Mouse (Mus musculus): ENCODE measurements around the gene Gsta4. TPM values are rescaled to one million over a fixed set of nuclear protein-coding genes. Genes with fewer than 3 reads are reported as not detected.
"Not testable (repeated sequence)": the region's sequence is repeated elsewhere in the genome, so short reads cannot be mapped to it uniquely, and the experiment has no call there.

The Gsta4 gene
- total RNA-seq (2014; fragmentation: Nextera tagmentation) (3.6 and 6.8 TPM in 2 replicates), total RNA-seq (2017) (3.2 and 4.5 TPM in 2 replicates), polyA plus RNA-seq (2012) (1.3 and 1.4 TPM in 2 replicates)

- not testable (repeated sequence) for H3K4me3 ChIP-seq (ENCODE audit: low read depth, low read length); DNase-seq (ENCODE audit: low spot score); H3K36me3 ChIP-seq (replicated peaks); H3K27me3 ChIP-seq (ENCODE audit: insufficient read depth, low read length); H3K9me3 ChIP-seq (replicated peaks); ATAC-seq (ENCODE audit: extremely low read depth, insufficient number of reproducible peaks, low FRiP score, poor library complexity, severe bottlenecking); H3K4me1 ChIP-seq (ENCODE audit: insufficient read depth, low read depth, low read length)
Observed at GRCm38 (mm10) chr9:78182474-78182873, at the start of gene Gsta4. Gene Gsta4, plus strand, starts transcription at chr9:78182774.

- Histone ChIP-seq H3K4me1 (ENCODE audit: insufficient read depth, low read depth, low read length) (peaks cover 10% of the 10 kb centered on the region; the same call in 1 of the 2 replicates), H3K27me3 (ENCODE audit: insufficient read depth, low read length) (no peaks in the 10 kb centered on the region), H3K9me3 (replicated peaks) (no peaks in the 10 kb centered on the region), H3K4me3 (ENCODE audit: low read depth, low read length) (no peak overlapping the region), H3K36me3 (replicated peaks) (peaks cover 57% of the 10 kb centered on the region)
- TF ChIP-seq POLR2AphosphoS5 (IDR thresholded peaks at IDR 0.05; ENCODE audit: insufficient replicate concordance, low read depth, low read length): no peak
- no peak for TF ChIP-seq CTCF (IDR thresholded peaks at IDR 0.05; ENCODE audit: low read depth, low read length)
- TF ChIP-seq GATA2 (IDR thresholded peaks at IDR 0.05; ENCODE audit: borderline replicate concordance, low read depth, low read length): no peak
- TF ChIP-seq GATA1 (IDR thresholded peaks at IDR 0.05; ENCODE audit: borderline replicate concordance, low read length): no peak
- no peak for TF ChIP-seq TAL1 (conservative IDR thresholded peaks at IDR 0.05; ENCODE audit: low read depth, low read length)
- ATAC-seq (ENCODE audit: extremely low read depth, insufficient number of reproducible peaks, low FRiP score, poor library complexity, severe bottlenecking) (no peak), DNase-seq (ENCODE audit: low spot score) (no peak)
Observed at GRCm38 (mm10) chr9:78135658-78136057, 46.9 kb upstream of the Gsta4 start.

- Histone ChIP-seq H3K36me3 (replicated peaks) (peaks cover 54% of the 10 kb centered on the region), H3K4me1 (ENCODE audit: insufficient read depth, low read depth, low read length) (peaks cover 10% of the 10 kb centered on the region; the same call in 1 of the 2 replicates), H3K4me3 (ENCODE audit: low read depth, low read length) (no peak overlapping the region), H3K27me3 (ENCODE audit: insufficient read depth, low read length) (no peaks in the 10 kb centered on the region), H3K9me3 (replicated peaks) (no peaks in the 10 kb centered on the region)
- TF ChIP-seq GATA2 (IDR thresholded peaks at IDR 0.05; ENCODE audit: borderline replicate concordance, low read depth, low read length): no peak
- TF ChIP-seq CTCF (IDR thresholded peaks at IDR 0.05; ENCODE audit: low read depth, low read length): no peak
- no peak for TF ChIP-seq POLR2AphosphoS5 (IDR thresholded peaks at IDR 0.05; ENCODE audit: insufficient replicate concordance, low read depth, low read length)
- no peak for TF ChIP-seq TAL1 (conservative IDR thresholded peaks at IDR 0.05; ENCODE audit: low read depth, low read length)
- TF ChIP-seq GATA1 (IDR thresholded peaks at IDR 0.05; ENCODE audit: borderline replicate concordance, low read length): no peak
- DNase-seq (ENCODE audit: low spot score) (no peak), ATAC-seq (ENCODE audit: extremely low read depth, insufficient number of reproducible peaks, low FRiP score, poor library complexity, severe bottlenecking) (no peak)
Observed at GRCm38 (mm10) chr9:78138044-78138676, 44.4 kb upstream of the Gsta4 start.

GRCm38 (mm10) chr9:78139463-78139862, 43.1 kb upstream of the Gsta4 start:
- no peak overlapping the region for H3K4me3 ChIP-seq (ENCODE audit: low read depth, low read length)
- no peaks in the 10 kb centered on the region for H3K9me3 ChIP-seq (replicated peaks)
- DNase-seq (ENCODE audit: low spot score) (no peak), ATAC-seq (ENCODE audit: extremely low read depth, insufficient number of reproducible peaks, low FRiP score, poor library complexity, severe bottlenecking) (no peak)
- H3K36me3 ChIP-seq (replicated peaks): peaks cover 57% of the 10 kb centered on the region
- peaks cover 10% of the 10 kb centered on the region; the same call in 1 of the 2 replicates for H3K4me1 ChIP-seq (ENCODE audit: insufficient read depth, low read depth, low read length)
- no peak for TF ChIP-seq GATA1 (IDR thresholded peaks at IDR 0.05; ENCODE audit: borderline replicate concordance, low read length)
- H3K27me3 ChIP-seq (ENCODE audit: insufficient read depth, low read length): no peaks in the 10 kb centered on the region

- ATAC-seq (ENCODE audit: extremely low read depth, insufficient number of reproducible peaks, low FRiP score, poor library complexity, severe bottlenecking) (no peak), DNase-seq (ENCODE audit: low spot score) (no peak)
- TF ChIP-seq GATA2 (IDR thresholded peaks at IDR 0.05; ENCODE audit: borderline replicate concordance, low read depth, low read length) (no peak), GATA1 (IDR thresholded peaks at IDR 0.05; ENCODE audit: borderline replicate concordance, low read length) (no peak), TAL1 (conservative IDR thresholded peaks at IDR 0.05; ENCODE audit: low read depth, low read length) (no peak), POLR2AphosphoS5 (IDR thresholded peaks at IDR 0.05; ENCODE audit: insufficient replicate concordance, low read depth, low read length) (no peak), CTCF (IDR thresholded peaks at IDR 0.05; ENCODE audit: low read depth, low read length) (no peak)
- H3K4me1 ChIP-seq (ENCODE audit: insufficient read depth, low read depth, low read length): peaks cover 6% of the 10 kb centered on the region; the same call in 1 of the 2 replicates
- H3K4me3 ChIP-seq (ENCODE audit: low read depth, low read length): no peak overlapping the region
- H3K9me3 ChIP-seq (replicated peaks): no peaks in the 10 kb centered on the region
- no peaks in the 10 kb centered on the region for H3K27me3 ChIP-seq (ENCODE audit: insufficient read depth, low read length)
- H3K36me3 ChIP-seq (replicated peaks): peaks cover 50% of the 10 kb centered on the region
Observed at GRCm38 (mm10) chr9:78146099-78146498, 36.5 kb upstream of the Gsta4 start.

GRCm38 (mm10) chr9:78146627-78147026, 35.9 kb upstream of the Gsta4 start:
- Histone ChIP-seq H3K4me3 (ENCODE audit: low read depth, low read length) (no peak overlapping the region), H3K4me1 (ENCODE audit: insufficient read depth, low read depth, low read length) (peaks cover 6% of the 10 kb centered on the region; the same call in 1 of the 2 replicates), H3K36me3 (replicated peaks) (peaks cover 53% of the 10 kb centered on the region), H3K9me3 (replicated peaks) (no peaks in the 10 kb centered on the region), H3K27me3 (ENCODE audit: insufficient read depth, low read length) (no peaks in the 10 kb centered on the region)
- no peak for DNase-seq (ENCODE audit: low spot score)
- TF ChIP-seq TAL1 (conservative IDR thresholded peaks at IDR 0.05; ENCODE audit: low read depth, low read length) (no peak), POLR2AphosphoS5 (IDR thresholded peaks at IDR 0.05; ENCODE audit: insufficient replicate concordance, low read depth, low read length) (no peak), GATA2 (IDR thresholded peaks at IDR 0.05; ENCODE audit: borderline replicate concordance, low read depth, low read length) (no peak)
- no peak for ATAC-seq (ENCODE audit: extremely low read depth, insufficient number of reproducible peaks, low FRiP score, poor library complexity, severe bottlenecking)

GRCm38 (mm10) chr9:78148149-78148548, 34.4 kb upstream of the Gsta4 start:
- TF ChIP-seq TAL1 (conservative IDR thresholded peaks at IDR 0.05; ENCODE audit: low read depth, low read length) (no peak), CTCF (IDR thresholded peaks at IDR 0.05; ENCODE audit: low read depth, low read length) (no peak), POLR2AphosphoS5 (IDR thresholded peaks at IDR 0.05; ENCODE audit: insufficient replicate concordance, low read depth, low read length) (no peak)
- ATAC-seq (ENCODE audit: extremely low read depth, insufficient number of reproducible peaks, low FRiP score, poor library complexity, severe bottlenecking) (no peak), DNase-seq (ENCODE audit: low spot score) (no peak)
- H3K36me3 ChIP-seq (replicated peaks): peaks cover 50% of the 10 kb centered on the region
- H3K4me3 ChIP-seq (ENCODE audit: low read depth, low read length): no peak overlapping the region
- peaks cover 6% of the 10 kb centered on the region; the same call in 1 of the 2 replicates for H3K4me1 ChIP-seq (ENCODE audit: insufficient read depth, low read depth, low read length)
- H3K9me3 ChIP-seq (replicated peaks): no peaks in the 10 kb centered on the region
- no peaks in the 10 kb centered on the region for H3K27me3 ChIP-seq (ENCODE audit: insufficient read depth, low read length)

GRCm38 (mm10) chr9:78149770-78150169, 32.8 kb upstream of the Gsta4 start:
- H3K4me1 ChIP-seq (ENCODE audit: insufficient read depth, low read depth, low read length); H3K4me3 ChIP-seq (ENCODE audit: low read depth, low read length); H3K27me3 ChIP-seq (ENCODE audit: insufficient read depth, low read length); DNase-seq (ENCODE audit: low spot score); ATAC-seq (ENCODE audit: extremely low read depth, insufficient number of reproducible peaks, low FRiP score, poor library complexity, severe bottlenecking); H3K9me3 ChIP-seq (replicated peaks): not testable (repeated sequence)
- peaks cover 47% of the 10 kb centered on the region for H3K36me3 ChIP-seq (replicated peaks)

Measured in G1E (cell line).